ENCODE assay signal across 26 mouse cellular contexts in the genomic region with DNA sequence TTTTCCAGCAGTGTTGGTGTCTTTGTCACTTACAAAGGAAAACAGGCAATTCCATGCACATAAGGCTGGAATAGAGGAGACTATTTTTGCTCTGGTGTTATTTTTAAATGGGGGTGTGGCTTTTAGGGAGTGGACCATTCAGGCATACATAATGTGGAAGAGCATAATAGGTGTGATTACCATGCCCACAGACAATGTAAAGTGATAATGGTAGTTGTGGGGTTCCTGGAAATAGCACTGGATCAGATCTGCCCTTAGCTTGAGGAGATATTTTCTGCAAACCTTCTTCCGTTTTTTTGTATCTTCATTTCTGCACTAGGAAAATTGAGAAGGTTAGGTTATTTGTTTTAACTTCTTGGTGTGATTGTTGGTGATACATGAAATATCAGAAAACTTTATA. TPM values are rescaled to one million over a fixed set of nuclear protein-coding genes. Genes with fewer than 3 reads are reported as not detected.
DNase-seq lines count a peak whose midpoint lies in the region; ATAC-seq lines count a peak whose summit lies in the region.
"Had no signal": no experiment of that assay in that cellular context is flagged by ENCODE, and none has a peak within 500 bp of the region (broad histone marks: within the 10 kb centered on the region; RNA-seq: fewer than 3 reads in every experiment).

No protein-coding gene starts in this region.

- H3K27me3 ChIP-seq in heart, embryonic 12.5 days (replicated peaks): no peaks in the 10 kb centered on the region
- H3K27me3 ChIP-seq in heart, embryonic 11.5 days (ENCODE audit: control insufficient read depth, insufficient read depth, low read length): no peaks in the 10 kb centered on the region
- H3K27me3 ChIP-seq in heart, embryonic 16.5 days (ENCODE audit: control insufficient read depth, insufficient read depth, low read length): no peaks in the 10 kb centered on the region
- H3K27me3 ChIP-seq in heart, embryonic 10.5 days (ENCODE audit: insufficient read depth, poor library complexity, severe bottlenecking): no peaks in the 10 kb centered on the region
- H3K27me3 ChIP-seq: embryonic facial prominence, embryonic 12.5 days; embryonic facial prominence, embryonic 15.5 days had no signal

- no peaks in the 10 kb centered on the region for H3K9me3 ChIP-seq in heart, embryonic 12.5 days (replicated peaks)
- H3K9me3 ChIP-seq in heart, embryonic 11.5 days (replicated peaks; ENCODE audit: control insufficient read depth, low read length): no peaks in the 10 kb centered on the region
- no peaks in the 10 kb centered on the region for H3K9me3 ChIP-seq in heart, embryonic 16.5 days (replicated peaks; ENCODE audit: control insufficient read depth, low read length)
- H3K9me3 ChIP-seq in heart, embryonic 10.5 days: no peaks in the 10 kb centered on the region
- H3K9me3 ChIP-seq: embryonic facial prominence, embryonic 12.5 days; embryonic facial prominence, embryonic 15.5 days had no signal

- H3K4me2 ChIP-seq in heart, embryonic 12.5 days: no peak overlapping the region
- no peak overlapping the region for H3K4me2 ChIP-seq in heart, embryonic 11.5 days
- no peak overlapping the region for H3K4me2 ChIP-seq in heart, embryonic 16.5 days (ENCODE audit: low read depth, low read length)
- H3K4me2 ChIP-seq: embryonic facial prominence, embryonic 12.5 days; embryonic facial prominence, embryonic 15.5 days; hindbrain, embryonic 14.5 days had no signal

- DNase-seq in heart, embryonic 10.5 days (ENCODE audit: low spot score): no peak
- DNase-seq in MEL-GATA-1-ER (ENCODE audit: extremely low read depth, low read depth): peak; percentile 72
- no peak for DNase-seq in cerebellum, postnatal 36 days
- DNase-seq: adrenal gland, adult 8-10 months; adrenal gland, postnatal 25 days; cerebellum, adult 18-20 months; cerebellum, adult 9-10 months; cerebellum, postnatal 14 days; forebrain, postnatal 0 days; gastrocnemius, adult 2 months; gastrocnemius, postnatal 14 days; heart, adult 11 months; heart, postnatal 10 days; heart, postnatal 4 days; kidney, adult 18-20 months had no signal

- ATAC-seq in heart, embryonic 12.5 days (ENCODE audit: insufficient number of reproducible peaks, low FRiP score): no peak
- no peak for ATAC-seq in heart, embryonic 11.5 days (replicated peaks; ENCODE audit: insufficient number of reproducible peaks, low FRiP score, low TSS enrichment)
- no peak for ATAC-seq in heart, embryonic 16.5 days (replicated peaks; ENCODE audit: extremely low read depth, insufficient read depth, low FRiP score)
- ATAC-seq: activated CD4-positive, CD25-positive, alpha-beta regulatory T cell, adult 4 months; forebrain, embryonic 14.5 days; forebrain, postnatal 0 days; hindbrain, postnatal 0 days; inflammation-experienced regulatory T-cells, adult 6 months; intestine, embryonic 16.5 days had no signal

- WGBS in heart, embryonic 12.5 days: 69% methylated on average over 1 of the region's 1 CpGs
- WGBS in heart, embryonic 11.5 days (ENCODE audit: insufficient replicate concordance): 85% methylated on average over 1 of the region's 1 CpGs
- WGBS in heart, embryonic 16.5 days: 69% methylated on average over 1 of the region's 1 CpGs
- WGBS in heart, embryonic 10.5 days: 86% methylated on average over 1 of the region's 1 CpGs

- no peak overlapping the region for H3K9ac ChIP-seq in heart, embryonic 12.5 days
- H3K9ac ChIP-seq in heart, embryonic 11.5 days (ENCODE audit: low read depth, low read length): no peak overlapping the region
- no peak overlapping the region for H3K9ac ChIP-seq in heart, embryonic 16.5 days (ENCODE audit: low read length)
- H3K9ac ChIP-seq: embryonic facial prominence, embryonic 12.5 days; embryonic facial prominence, embryonic 15.5 days; forebrain, postnatal 0 days; hindbrain, embryonic 14.5 days had no signal

- H3K36me3 ChIP-seq in heart, embryonic 12.5 days: peaks cover 64% of the 10 kb centered on the region
- peaks cover 21% of the 10 kb centered on the region for H3K36me3 ChIP-seq in heart, embryonic 11.5 days (ENCODE audit: control insufficient read depth, insufficient read depth, low read length)
- peaks cover 41% of the 10 kb centered on the region for H3K36me3 ChIP-seq in heart, embryonic 16.5 days (ENCODE audit: control insufficient read depth, insufficient read depth)
- peaks cover 75% of the 10 kb centered on the region for H3K36me3 ChIP-seq in heart, embryonic 10.5 days

- H3K27ac ChIP-seq in heart, embryonic 12.5 days (ENCODE audit: poor library complexity, severe bottlenecking): peak overlapping the region; percentile 25; the same call in 1 of the 2 replicates
- no peak overlapping the region for H3K27ac ChIP-seq in heart, embryonic 11.5 days (ENCODE audit: low read depth, low read length)
- peak overlapping the region; percentile 11; the same call in 1 of the 2 replicates for H3K27ac ChIP-seq in heart, embryonic 16.5 days (ENCODE audit: low read length)
- no peak overlapping the region for H3K27ac ChIP-seq in heart, embryonic 10.5 days
- H3K27ac ChIP-seq: embryonic facial prominence, embryonic 12.5 days; embryonic facial prominence, embryonic 15.5 days; gastrocnemius, adult 2 months; hindbrain, embryonic 14.5 days; hindbrain, postnatal 0 days had no signal

- H3K4me1 ChIP-seq in heart, embryonic 12.5 days (replicated peaks): peaks cover 24% of the 10 kb centered on the region
- H3K4me1 ChIP-seq in heart, embryonic 11.5 days (ENCODE audit: control insufficient read depth, insufficient read depth, low read length): peaks cover 21% of the 10 kb centered on the region
- H3K4me1 ChIP-seq in heart, embryonic 16.5 days (ENCODE audit: control insufficient read depth, insufficient read depth, low read length): peaks cover 22% of the 10 kb centered on the region
- H3K4me1 ChIP-seq in heart, embryonic 10.5 days: peaks cover 11% of the 10 kb centered on the region

- no peak overlapping the region for H3K4me3 ChIP-seq in heart, embryonic 12.5 days
- no peak overlapping the region for H3K4me3 ChIP-seq in heart, embryonic 11.5 days (ENCODE audit: low read depth, low read length)
- no peak overlapping the region for H3K4me3 ChIP-seq in heart, embryonic 16.5 days (ENCODE audit: low read length)
- H3K4me3 ChIP-seq in heart, embryonic 10.5 days: no peak overlapping the region
- H3K4me3 ChIP-seq: embryonic facial prominence, embryonic 12.5 days; embryonic facial prominence, embryonic 15.5 days; gastrocnemius, adult 2 months had no signal

RNA-seq across cellular contexts. Expression of a gene that starts 5.2 kb away (rescaled TPM):
- polyA plus RNA-seq in heart, embryonic 12.5 days (2016; fragmentation: Nextera tagmentation; extraction: Ambion mirVana): 10.9 and 11.0 TPM in 2 replicates
- polyA plus RNA-seq in heart, embryonic 11.5 days (2014; fragmentation: Nextera tagmentation; extraction: Ambion mirVana): 9.6 and 10.3 TPM in 2 replicates
- polyA plus RNA-seq in heart, embryonic 16.5 days (2015; fragmentation: Nextera tagmentation; extraction: Ambion mirVana): 10.1 and 11.5 TPM in 2 replicates
- 11.2 and 11.6 TPM in 2 replicates for polyA plus RNA-seq in heart, embryonic 10.5 days (2016; fragmentation: Nextera tagmentation; extraction: Ambion mirVana)

RNA-seq across cellular contexts. Expression of a gene that starts 34.0 kb away (rescaled TPM):
- polyA plus RNA-seq in heart, embryonic 12.5 days (2016; fragmentation: Nextera tagmentation; extraction: Ambion mirVana): 2.0 and 2.2 TPM in 2 replicates
- polyA plus RNA-seq in heart, embryonic 11.5 days (2014; fragmentation: Nextera tagmentation; extraction: Ambion mirVana): 1.3 and 1.5 TPM in 2 replicates
- 3.4 and 3.7 TPM in 2 replicates for polyA plus RNA-seq in heart, embryonic 16.5 days (2015; fragmentation: Nextera tagmentation; extraction: Ambion mirVana)
- polyA plus RNA-seq in heart, embryonic 10.5 days (2016; fragmentation: Nextera tagmentation; extraction: Ambion mirVana): 2.2 and 3.4 TPM in 2 replicates

RNA-seq across cellular contexts. Expression of a gene that starts 37.6 kb away (rescaled TPM):
- polyA plus RNA-seq in heart, embryonic 12.5 days (2016; fragmentation: Nextera tagmentation; extraction: Ambion mirVana): 0.17 and 0.19 TPM in 2 replicates
- polyA plus RNA-seq in heart, embryonic 11.5 days (2014; fragmentation: Nextera tagmentation; extraction: Ambion mirVana): 0.31 and 0.34 TPM in 2 replicates
- polyA plus RNA-seq in heart, embryonic 16.5 days (2015; fragmentation: Nextera tagmentation; extraction: Ambion mirVana): 1.4 and 2.2 TPM in 2 replicates
- 0.25 and 0.44 TPM in 2 replicates for polyA plus RNA-seq in heart, embryonic 10.5 days (2016; fragmentation: Nextera tagmentation; extraction: Ambion mirVana)

RNA-seq across cellular contexts. Expression of a gene that starts 53.9 kb away (rescaled TPM):
- 2.2 and 2.7 TPM in 2 replicates for polyA plus RNA-seq in heart, embryonic 12.5 days (2016; fragmentation: Nextera tagmentation; extraction: Ambion mirVana)
- 2.9 and 4.0 TPM in 2 replicates for polyA plus RNA-seq in heart, embryonic 11.5 days (2014; fragmentation: Nextera tagmentation; extraction: Ambion mirVana)
- polyA plus RNA-seq in heart, embryonic 16.5 days (2015; fragmentation: Nextera tagmentation; extraction: Ambion mirVana): 3.0 and 5.6 TPM in 2 replicates
- 2.6 and 4.8 TPM in 2 replicates for polyA plus RNA-seq in heart, embryonic 10.5 days (2016; fragmentation: Nextera tagmentation; extraction: Ambion mirVana)
- polyA plus RNA-seq: inflammation-experienced regulatory T-cells, adult 6 months had no signal

Comparison
In these comparisons a context has a peak if more than half of its experiments do, and no peak if none do; other contexts are left out.
1. H3K27ac ChIP-seq: peak in heart, embryonic 12.5 days (single experiment) and heart, embryonic 16.5 days (single experiment); none in heart, embryonic 11.5 days (single experiment) and heart, embryonic 10.5 days (single experiment).